Mouse (Mus musculus): ENCODE measurements around the gene 4921501E09Rik. TPM values are rescaled to one million over a fixed set of nuclear protein-coding genes. Genes with fewer than 3 reads are reported as not detected.

The 4921501E09Rik gene
- polyA plus RNA-seq (2012; ENCODE audit: low replicate concordance): not detected in 2 replicates

DNA sequence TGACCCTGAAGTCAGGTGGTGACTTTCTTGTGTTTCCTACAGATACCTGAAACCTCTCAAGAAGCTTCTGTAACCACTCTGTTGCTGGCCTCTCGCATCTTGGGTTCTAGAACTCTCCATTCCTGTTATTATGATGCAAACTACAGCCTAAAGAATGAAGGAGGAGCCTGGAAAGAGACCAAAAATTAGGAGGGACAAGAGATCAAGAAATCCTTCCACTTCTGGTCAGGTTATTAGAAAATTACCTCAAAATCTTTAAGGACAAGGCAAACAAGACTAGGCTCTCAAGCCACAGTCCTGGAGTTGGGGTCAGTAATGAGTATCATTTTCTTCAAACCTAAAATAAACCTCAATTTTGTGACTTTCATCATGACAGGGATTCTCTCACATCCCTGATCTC, at the start of gene 4921501E09Rik:
Gene 4921501E09Rik (minus strand): TSS at position 101 of the 400 bp plus-strand sequence.

DNA sequence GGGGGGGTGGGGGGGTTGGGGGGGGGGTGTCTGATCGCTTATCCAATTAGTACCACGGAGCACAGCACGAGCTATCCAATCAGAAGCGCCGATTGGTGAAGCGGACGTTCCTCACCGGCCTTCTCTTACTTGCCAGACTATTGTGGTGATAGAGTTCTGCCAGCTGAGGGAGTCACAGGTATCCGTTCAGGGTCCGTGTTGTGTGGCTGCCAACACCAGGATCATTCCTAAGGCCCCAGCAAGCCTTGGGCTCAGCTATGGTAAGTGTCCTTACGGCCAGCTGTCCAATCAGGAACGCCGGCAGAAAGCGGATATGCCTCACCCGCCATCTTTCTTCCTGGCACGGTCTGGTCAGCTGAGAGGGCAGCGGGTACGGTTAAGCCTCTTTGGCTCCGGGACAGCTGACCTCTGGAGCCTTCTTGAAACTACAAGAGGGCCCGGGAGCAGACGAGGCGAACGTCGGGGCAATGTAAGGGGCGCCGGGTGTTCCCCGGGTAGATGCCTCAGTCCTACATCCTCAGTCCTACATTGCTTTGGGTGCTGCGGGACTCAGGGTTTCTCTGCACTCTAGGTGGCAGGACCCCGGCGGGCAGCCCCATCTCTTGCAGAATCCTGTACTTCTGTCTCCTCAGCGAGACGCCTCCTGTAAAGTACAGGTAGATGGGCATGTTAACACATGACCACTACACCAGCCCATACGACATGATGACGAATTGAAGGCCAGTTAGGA, 21.5 kb upstream of the 4921501E09Rik start, which contains the start of gene Zfp563:
Gene Zfp563 (plus strand): TSS at position 91 of the 730 bp plus-strand sequence.

DNA sequence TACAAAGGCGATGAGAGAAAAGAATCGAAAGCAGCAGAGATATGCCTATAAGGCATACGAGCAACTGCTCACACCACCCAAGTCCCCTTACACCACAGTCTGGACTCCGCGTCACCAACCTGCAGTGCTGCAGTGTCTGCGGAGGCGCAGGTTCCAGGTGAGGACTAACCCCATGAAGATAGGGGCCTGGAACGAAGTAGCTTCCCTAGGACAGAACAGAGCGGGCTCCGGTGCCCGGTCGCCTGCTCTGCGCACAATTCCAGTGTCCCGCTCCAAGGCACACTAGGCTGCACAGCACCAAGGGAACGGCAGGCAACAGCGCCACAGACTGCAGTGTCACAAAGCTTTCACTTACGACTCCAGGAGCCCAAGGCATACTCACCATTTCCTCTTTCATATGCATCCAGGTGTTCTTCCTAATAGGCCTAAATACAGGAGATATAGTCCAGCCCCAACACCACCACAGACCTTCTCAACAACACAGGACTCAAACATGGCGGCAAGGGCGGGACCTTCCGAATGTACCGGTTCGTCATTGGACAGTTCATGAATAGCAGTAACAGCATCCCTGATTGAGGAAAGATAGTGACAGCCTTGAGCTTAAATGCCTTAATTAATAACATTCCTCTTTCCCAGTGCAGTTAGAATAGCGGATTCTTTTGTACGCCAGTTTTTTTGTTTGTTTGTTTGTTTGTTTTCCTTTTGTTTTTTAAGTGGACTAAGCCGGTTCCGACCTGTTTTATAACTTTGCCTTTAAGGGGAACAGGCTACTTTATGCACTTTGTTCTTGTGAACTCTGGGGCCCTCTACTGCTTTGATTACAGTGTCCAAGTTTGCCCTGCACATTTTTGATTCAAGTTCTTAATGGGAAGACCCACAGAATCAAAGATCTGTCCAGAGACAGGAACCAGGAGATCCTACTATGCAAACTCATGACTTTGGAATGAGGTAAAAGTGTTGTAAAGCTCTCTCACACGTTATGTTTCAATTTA, 34.7 kb downstream of the 4921501E09Rik start, which contains the start of gene Zfp763:
Gene Zfp763 (minus strand): TSS at position 503 of the 992 bp plus-strand sequence.

Other genes starting within 250 kb of the 4921501E09Rik start
- gene Zfp799, start 237.8 kb downstream of the 4921501E09Rik start, polyA plus RNA-seq (2012; ENCODE audit: low replicate concordance): 0.02 and 1.1 TPM in 2 replicates
- gene Zfp870, start 176.4 kb downstream of the 4921501E09Rik start, polyA plus RNA-seq (2012; ENCODE audit: low replicate concordance): 0.22 TPM in 1 of 2 replicates, not detected in the other
- not detected in 2 replicates for gene Cyp4f14, start 150.7 kb downstream of the 4921501E09Rik start, polyA plus RNA-seq (2012; ENCODE audit: low replicate concordance)
- gene Cyp4f13, start 120.7 kb downstream of the 4921501E09Rik start, polyA plus RNA-seq (2012; ENCODE audit: low replicate concordance): 14.7 and 37.1 TPM in 2 replicates
- gene Zfp472, start 102.2 kb downstream of the 4921501E09Rik start, polyA plus RNA-seq (2012; ENCODE audit: low replicate concordance): 0.21 and 0.26 TPM in 2 replicates
- gene Zfp952, start 74.9 kb downstream of the 4921501E09Rik start, polyA plus RNA-seq (2012; ENCODE audit: low replicate concordance): 0.42 TPM in 1 of 2 replicates, not detected in the other
- gene Zfp763, start 34.7 kb downstream of the 4921501E09Rik start, polyA plus RNA-seq (2012; ENCODE audit: low replicate concordance): 0.44 TPM in 1 of 2 replicates, not detected in the other
- gene Zfp563, start 21.3 kb upstream of the 4921501E09Rik start, polyA plus RNA-seq (2012; ENCODE audit: low replicate concordance): 0.07 and 0.34 TPM in 2 replicates
- not detected in 2 replicates for gene Morc2b, start 71.6 kb upstream of the 4921501E09Rik start, polyA plus RNA-seq (2012; ENCODE audit: low replicate concordance)
- gene Olfr55, start 100.4 kb upstream of the 4921501E09Rik start, polyA plus RNA-seq (2012; ENCODE audit: low replicate concordance): not detected in 2 replicates
- gene Olfr239, start 123.2 kb upstream of the 4921501E09Rik start, polyA plus RNA-seq (2012; ENCODE audit: low replicate concordance): not detected in 2 replicates
- gene Olfr1564, start 153.6 kb upstream of the 4921501E09Rik start, polyA plus RNA-seq (2012; ENCODE audit: low replicate concordance): not detected in 2 replicates
- gene Zfp955a, start 187.1 kb upstream of the 4921501E09Rik start, polyA plus RNA-seq (2012; ENCODE audit: low replicate concordance): 0.31 TPM in 1 of 2 replicates, not detected in the other
- 0.05 TPM in 1 of 2 replicates, not detected in the other for gene Olfr63, start 196.6 kb upstream of the 4921501E09Rik start, polyA plus RNA-seq (2012; ENCODE audit: low replicate concordance)
- 0.38 TPM in 1 of 2 replicates, not detected in the other for gene Zfp955b, start 221.5 kb upstream of the 4921501E09Rik start, polyA plus RNA-seq (2012; ENCODE audit: low replicate concordance)

Measured in leukemia stem cell, adult 10-12 weeks (primary cell).